Mouse (Mus musculus): ENCODE data around the gene Supt5. TPM values are rescaled to one million over a fixed set of nuclear protein-coding genes. Genes with fewer than 3 reads are reported as not detected.
A peak's percentile ranks its signal among the peaks of the same experiment; 100 is the strongest.

Gene Supt5
- total RNA-seq, 4 experiments from 2014 or later = 117 to 123 (median 121) TPM

- no peak for DNase-seq (ENCODE audit: low spot score in 2 of 2)
These were observed 32.9 kb downstream of the Supt5 start for GRCm38 (mm10) chr7:28305641-28306040.

- DNase-seq (ENCODE audit: low spot score in 2 of 2) = peak in 1 of 2 experiments; percentile 30
These were observed 36.7 kb downstream of the Supt5 start, which contains the start of gene Dll3 for GRCm38 (mm10) chr7:28301616-28302433. Gene Dll3 (minus strand): TSS chr7:28302238.

- DNase-seq (ENCODE audit: low spot score in 2 of 2) = no peak
These were observed 39.5 kb downstream of the Supt5 start for GRCm38 (mm10) chr7:28298837-28299625.

GRCm38 (mm10) chr7:28294481-28294880 lies 44.1 kb downstream of the Supt5 start:
- peak in 1 of 2 experiments; percentile 60 for DNase-seq (ENCODE audit: low spot score in 2 of 2)

GRCm38 (mm10) chr7:28290638-28291590 lies 47.6 kb downstream of the Supt5 start, which contains the start of gene Selenov:
Gene Selenov (minus strand): TSS chr7:28291186.
- no peak for DNase-seq (ENCODE audit: low spot score in 2 of 2)

- DNase-seq (ENCODE audit: low spot score in 2 of 2) = no peak
These were observed 48.4 kb downstream of the Supt5 start for GRCm38 (mm10) chr7:28290165-28290564.

GRCm38 (mm10) chr7:28280630-28281029 lies 57.9 kb downstream of the Supt5 start:
- no peak for DNase-seq (ENCODE audit: low spot score in 2 of 2)

- no peak for DNase-seq (ENCODE audit: low spot score in 2 of 2)
These were observed 60.3 kb downstream of the Supt5 start for GRCm38 (mm10) chr7:28278279-28278652.

- DNase-seq (ENCODE audit: low spot score in 2 of 2) = peak; percentile 82 to 97
These were observed 60.8 kb downstream of the Supt5 start, which contains the start of gene Eid2b for GRCm38 (mm10) chr7:28277615-28278278. Gene Eid2b (plus strand): TSS chr7:28277739.

GRCm38 (mm10) chr7:28277237-28277614 lies 61.3 kb downstream of the Supt5 start:
- DNase-seq (ENCODE audit: low spot score in 2 of 2) = no peak

- no peak for DNase-seq (ENCODE audit: low spot score in 2 of 2)
These were observed 66.8 kb downstream of the Supt5 start for GRCm38 (mm10) chr7:28271761-28272160.

- DNase-seq (ENCODE audit: low spot score in 2 of 2) = no peak
These were observed 69.2 kb downstream of the Supt5 start for GRCm38 (mm10) chr7:28269355-28269754.

GRCm38 (mm10) chr7:28268576-28268975 lies 70.0 kb downstream of the Supt5 start:
- DNase-seq (ENCODE audit: low spot score in 2 of 2) = no peak

- DNase-seq (ENCODE audit: low spot score in 2 of 2) = peak; percentile 40 to 42
These were observed 70.5 kb downstream of the Supt5 start for GRCm38 (mm10) chr7:28268042-28268531.

GRCm38 (mm10) chr7:28267129-28268041 lies 71.2 kb downstream of the Supt5 start, which contains the start of gene Eid2:
Gene Eid2 (plus strand): TSS chr7:28267881.
- DNase-seq (ENCODE audit: low spot score in 2 of 2) = peak; percentile 68 to 90

GRCm38 (mm10) chr7:28265391-28265790 lies 73.2 kb downstream of the Supt5 start:
- no peak for DNase-seq (ENCODE audit: low spot score in 2 of 2)
